Mouse (Mus musculus): ENCODE measurements around the gene Gys2.
A peak's percentile ranks its signal among the peaks of the same experiment; 100 is the strongest.

The Gys2 gene

DNA sequence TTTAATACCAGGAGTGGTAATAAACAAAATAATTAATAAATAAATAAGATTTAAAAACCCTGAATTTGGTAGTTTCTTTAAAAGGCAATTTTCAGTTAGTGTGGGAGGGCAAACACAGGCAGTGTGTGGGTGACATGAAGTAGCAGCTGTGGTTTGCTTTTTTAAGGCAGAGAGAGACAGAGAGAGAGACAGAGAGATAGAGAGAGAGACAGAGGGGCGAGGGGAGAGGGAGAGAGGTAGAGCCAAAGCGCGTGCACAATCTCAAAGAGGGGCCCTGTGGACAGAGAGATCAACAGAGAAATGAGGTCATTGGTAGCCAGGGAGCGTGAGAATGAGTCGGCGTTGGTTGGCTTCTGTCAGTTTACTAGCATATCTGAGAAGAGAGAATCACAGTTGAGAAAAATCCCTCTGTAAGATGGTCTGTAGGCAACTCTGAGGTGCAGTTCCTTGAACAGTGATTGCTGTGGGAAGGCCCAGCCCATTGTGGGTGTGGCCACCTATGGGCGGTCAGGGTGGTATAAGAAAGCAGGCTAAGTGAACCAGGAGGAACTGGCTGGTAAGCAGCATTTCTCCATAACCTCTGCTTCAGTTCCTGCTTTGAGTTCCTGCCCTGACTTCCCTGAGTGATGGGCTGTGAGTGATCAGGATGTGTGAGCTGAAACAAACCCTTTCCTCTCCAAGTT is 17.5 kb downstream of the Gys2 start:
- no peak for DNase-seq

DNA sequence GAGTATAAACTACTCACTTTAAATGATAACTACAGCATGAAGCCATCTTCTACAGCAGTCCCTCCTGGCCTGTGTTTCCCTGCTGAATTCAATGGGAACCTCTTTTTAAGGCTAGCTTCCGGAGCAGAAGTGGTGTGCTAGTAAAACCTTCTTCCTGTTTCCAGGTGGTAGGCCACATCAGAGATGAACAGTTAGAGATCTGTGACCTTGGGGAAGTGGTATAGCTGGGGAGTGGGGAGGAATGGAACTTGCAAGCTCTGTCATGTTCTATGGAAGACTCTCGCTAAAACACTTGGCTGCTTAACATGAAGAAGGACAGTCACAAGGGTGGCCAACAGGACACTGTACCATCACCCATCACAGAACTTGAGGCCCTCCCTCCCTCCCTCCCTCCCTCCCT is 19.6 kb downstream of the Gys2 start:
- DNase-seq = no peak

DNA sequence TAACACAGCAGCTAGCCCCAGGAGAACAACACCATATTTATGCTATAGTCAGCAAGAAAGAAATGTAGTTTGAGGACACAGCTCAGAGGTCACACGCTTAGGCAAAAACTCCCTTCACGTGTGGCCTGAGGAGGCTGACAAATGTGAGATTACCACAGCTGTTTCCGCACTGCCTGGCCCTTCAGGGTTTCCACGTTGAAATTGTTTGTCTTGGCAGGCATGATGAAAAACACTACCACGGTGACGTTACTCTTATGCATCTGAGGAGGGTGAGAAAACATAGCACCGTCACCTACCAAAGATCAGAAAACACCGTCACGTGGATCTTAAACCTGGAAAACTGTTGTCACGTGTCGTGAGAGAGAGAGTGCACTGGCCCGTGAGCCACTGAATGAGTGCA is 21.5 kb downstream of the Gys2 start:
- DNase-seq = no peak

DNA sequence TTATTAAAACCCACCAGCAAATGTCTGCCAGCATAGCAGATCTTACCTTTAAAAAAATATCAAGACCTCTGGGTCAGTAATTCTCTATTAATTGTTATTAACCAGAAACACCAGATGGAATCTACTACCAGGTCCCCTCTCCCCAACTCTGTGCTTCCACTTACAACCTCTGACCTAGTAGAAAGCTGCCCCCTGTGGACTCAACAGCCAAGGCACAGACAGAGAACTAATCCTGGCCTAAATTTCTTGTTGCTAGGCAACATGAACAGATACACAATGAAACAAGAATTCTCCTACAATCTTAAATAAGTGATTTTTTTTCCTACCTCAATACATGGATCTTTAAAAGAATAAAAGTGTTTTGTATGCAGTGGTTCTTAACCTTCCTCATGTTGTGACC is 43.8 kb downstream of the Gys2 start:
- no peak for DNase-seq

DNA sequence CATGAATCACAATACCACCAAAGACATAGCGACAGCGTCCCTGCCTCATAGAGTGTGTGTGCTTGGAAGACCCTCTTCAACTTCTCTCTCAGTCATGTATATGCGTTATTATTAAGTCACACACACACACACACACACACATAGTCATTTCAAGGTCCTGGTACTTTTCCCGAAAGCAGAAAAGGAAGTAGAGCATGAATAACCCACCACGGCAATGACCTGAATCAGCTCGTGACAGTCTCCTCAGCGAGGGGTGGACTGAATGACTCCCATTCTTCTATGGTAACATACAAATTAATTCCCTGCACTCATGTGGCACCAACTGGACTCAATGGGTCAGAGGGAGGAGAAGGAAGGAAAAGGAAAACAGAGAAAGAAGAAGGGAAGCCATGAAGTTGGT is 47.9 kb downstream of the Gys2 start:
- DNase-seq = no peak

DNA sequence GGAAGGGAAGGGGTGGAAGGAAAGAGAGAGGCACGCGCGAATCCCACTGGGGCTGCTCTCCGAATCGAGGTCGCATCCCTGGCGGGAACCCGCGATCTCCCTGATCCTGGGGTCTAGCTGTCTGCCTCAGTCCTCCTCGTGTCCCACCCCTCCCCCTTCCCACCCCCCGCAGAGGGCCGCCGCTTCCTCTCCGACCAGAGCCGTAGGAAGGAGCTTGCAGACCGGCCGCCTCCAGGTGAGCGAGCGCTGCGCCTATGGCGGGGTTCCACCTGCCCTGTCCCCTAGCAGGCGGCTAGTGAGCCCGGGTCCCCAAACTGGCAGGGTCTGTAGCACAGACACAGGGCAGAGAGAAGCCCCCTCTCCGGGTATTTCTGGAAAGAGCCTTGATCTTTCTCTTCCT is 58.3 kb downstream of the Gys2 start:
- DNase-seq = no peak

DNA sequence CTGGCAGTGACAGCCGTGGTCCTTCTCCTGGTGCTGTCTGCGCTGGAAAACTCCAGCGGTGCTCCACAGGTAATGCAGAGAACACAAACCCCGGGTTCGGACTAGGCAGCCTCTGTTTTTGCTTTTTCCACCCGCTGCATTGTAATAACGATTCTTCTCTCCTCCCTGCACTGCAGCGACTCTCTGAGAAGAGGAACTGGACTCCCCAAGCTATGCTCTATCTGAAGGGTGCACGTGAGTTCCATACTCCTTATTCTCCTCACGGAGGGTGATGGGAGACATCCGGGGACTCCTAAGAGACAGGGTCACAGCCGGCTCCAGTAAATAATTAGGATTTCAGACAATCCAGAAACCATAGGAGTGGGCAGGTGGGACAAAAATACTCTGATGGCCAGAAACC is 59.1 kb downstream of the Gys2 start:
- no peak for DNase-seq

DNA sequence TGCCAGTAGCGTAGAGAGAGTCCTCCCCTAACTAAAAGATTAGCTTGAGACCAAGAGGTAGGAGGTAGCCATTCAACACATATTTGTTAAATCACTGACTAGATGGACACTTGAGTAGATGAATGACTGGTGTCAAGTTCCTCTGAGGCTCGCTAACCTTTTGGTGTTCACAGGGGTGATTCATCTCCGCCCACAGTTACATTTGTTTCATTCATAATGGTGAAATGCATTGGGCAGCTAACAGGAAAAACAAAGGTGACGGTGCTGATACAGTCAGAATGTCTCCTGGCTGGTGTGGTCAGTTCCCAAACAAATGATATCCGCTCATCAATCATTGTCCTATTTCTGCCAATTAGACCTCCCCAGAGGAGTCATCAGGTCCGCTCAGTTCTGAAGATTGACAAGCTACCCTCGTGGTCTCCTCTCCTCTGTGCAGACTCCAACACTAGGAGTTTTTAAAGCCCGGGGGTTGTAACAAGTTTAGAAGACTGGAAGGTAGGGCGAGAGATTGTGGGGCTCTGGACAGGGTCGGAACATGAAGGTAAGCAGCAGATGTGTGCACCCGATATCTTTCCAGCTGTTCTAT is 59.9 kb downstream of the Gys2 start, which contains the start of gene Spx:
Spx (plus strand) TSS at position 536 of the 586 bp plus-strand sequence.
- no peak for DNase-seq

DNA sequence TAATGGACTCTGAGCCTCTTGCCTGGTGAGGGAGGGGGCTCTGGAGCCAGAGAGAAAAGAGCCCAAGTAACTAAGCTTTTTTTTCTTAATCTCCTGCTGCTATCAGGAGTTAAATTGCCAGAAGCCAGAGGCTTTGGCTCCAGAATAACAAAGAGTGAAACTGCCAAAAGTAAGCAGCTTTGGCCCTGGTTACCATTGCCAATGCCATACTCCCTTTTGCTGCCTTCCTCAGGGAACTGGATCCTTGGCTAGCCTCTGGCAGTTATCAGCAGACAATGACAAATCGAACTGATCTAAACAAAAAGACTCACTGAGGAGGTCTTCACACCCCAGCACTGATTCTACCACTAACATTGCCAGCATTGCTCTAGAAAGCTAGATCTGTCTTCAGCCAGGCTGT is 61.8 kb downstream of the Gys2 start:
- DNase-seq = no peak

DNA sequence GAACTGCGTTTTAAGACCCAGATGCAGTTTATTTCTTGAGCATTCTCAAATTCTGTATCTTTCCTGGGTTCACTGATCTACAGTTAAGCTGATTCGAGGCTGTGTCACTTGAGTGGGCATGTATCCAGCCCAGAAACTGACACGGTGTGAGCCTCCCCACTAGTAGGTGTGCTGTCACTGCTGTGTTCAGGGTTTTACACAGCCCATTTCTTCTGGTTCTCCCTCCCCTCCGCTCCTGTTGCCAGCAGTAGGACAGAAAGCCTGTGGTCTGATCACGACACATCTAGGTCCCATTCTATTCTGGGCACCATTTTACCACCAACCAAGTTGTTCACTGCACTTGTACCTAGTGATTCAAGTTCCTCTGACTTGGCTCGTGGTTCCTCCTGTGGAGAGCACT is 77.2 kb downstream of the Gys2 start:
- no peak for DNase-seq

DNA sequence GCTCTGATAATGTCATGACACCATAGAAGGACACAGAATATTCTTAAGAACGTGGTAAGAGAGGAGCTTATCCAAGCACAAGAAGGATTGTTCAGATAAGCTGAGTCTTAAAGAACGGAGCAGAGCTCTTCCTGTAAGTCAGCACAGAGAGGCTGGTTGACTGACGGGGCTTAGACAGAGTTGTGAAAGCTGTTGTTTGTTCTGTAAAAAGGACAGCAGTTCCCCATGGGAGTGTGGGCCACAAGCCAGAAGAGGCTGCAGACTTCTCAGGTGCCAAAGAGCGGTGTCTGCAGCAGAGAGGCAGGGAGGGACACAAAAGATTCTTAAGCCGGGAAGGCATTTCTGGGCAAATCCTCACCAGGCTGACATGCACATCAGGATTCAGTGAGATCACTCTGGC is 78.2 kb downstream of the Gys2 start:
- DNase-seq = peak; percentile 19

DNA sequence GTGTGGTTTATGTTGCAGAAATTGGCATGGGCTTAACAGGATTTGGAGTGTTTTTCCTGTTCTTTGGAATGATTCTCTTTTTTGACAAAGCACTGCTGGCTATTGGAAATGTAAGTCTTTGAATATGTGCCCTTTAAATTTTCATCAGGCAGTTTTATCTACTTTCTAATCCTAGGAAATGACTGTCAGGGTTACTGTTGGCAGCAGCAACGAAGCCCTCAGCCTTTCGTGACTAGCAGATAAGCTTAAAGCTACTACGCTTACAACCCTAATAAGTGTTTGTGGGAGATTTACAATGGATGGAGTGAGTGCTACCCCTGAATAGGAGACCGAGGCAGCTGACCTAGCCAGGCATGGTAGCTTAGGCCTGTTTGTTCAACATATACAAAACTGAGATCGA is 80.6 kb downstream of the Gys2 start:
- DNase-seq = no peak

DNA sequence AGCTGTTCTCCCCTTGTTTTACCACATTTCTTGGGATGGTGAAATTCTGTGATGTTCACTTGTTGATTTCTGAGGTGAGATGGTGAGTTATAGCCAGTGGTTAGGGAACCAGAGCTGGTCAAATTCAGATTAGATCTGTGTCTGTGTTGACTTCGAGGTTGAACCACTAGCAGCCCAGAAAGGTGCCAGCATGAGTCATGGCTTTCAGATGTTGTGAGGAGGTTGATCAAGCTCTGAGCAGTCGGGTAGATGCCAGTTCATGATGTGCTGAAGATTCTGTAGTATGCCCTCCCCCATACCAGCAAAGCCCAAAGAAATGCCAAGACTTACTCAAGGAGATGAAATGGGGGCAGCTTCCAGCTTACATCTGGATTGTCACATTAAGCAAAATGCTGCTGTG is 83.8 kb downstream of the Gys2 start:
- no peak for DNase-seq

DNA sequence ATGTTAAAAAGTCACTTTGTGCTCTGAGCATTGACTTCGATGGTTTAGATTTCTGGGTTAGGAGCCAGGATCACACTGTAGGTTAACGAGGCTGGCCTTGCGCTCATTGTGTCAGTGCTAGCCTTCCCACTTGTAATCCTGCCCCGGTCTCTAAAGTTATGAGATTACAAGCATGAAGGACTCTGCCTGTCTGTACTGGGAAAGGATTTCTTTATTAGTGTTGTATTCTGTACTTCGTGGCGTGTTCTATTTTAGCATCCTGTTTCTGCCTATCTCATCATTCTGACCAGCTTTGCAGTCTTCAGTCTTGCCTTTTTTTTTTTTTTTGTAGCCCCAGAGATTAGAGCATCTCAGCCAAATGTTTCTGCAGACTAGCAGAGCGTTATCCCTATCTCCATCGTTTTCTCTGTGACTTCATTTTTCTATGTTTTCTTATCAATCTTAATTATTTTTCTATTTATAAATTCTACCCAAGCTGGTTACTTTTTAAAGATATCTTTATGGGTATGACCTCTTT is 85.1 kb downstream of the Gys2 start:
- no peak for DNase-seq

DNA sequence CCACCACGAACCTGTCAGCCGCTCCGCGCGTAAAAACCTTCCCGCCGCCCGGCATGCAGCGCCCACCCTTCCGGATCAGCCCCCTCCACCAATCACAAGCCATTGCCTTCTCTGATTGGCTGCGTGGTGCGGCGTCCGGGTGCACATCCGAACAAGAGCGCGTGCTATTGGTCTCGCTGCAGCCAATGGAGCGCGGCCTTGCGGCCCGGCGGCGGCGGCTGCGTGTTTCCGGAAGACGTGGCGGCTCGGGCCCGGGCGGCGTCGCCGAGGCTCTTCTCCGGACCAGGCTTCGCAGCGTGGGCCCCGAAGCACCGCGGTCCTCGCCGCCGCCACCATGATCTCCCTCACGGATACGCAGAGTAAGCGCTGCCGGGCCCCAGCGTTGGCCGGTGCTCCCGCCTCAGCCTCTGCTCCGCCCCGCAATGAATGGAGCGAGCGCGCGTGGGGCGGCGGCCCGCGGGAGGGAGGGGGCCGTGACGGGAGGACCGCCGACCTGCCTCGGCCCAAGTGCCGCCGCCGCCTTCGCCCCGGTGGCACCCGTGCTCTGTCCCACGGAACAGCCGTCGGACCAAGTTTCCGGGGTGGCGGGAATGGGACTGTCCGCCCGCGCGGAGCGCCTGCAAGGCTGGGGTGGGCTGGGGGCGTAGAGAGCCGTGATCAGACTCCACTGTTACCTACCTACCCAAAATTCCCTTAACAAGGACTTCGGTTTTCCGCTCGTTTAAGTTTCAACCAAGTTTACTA is 85.7 kb downstream of the Gys2 start, which contains the start of the genes Recql and Golt1b:
Recql (minus strand) TSS at position 77 of the 744 bp plus-strand sequence.
Golt1b (plus strand) TSS at position 211 of the 744 bp plus-strand sequence.
- DNase-seq = peak; percentile 98

DNA sequence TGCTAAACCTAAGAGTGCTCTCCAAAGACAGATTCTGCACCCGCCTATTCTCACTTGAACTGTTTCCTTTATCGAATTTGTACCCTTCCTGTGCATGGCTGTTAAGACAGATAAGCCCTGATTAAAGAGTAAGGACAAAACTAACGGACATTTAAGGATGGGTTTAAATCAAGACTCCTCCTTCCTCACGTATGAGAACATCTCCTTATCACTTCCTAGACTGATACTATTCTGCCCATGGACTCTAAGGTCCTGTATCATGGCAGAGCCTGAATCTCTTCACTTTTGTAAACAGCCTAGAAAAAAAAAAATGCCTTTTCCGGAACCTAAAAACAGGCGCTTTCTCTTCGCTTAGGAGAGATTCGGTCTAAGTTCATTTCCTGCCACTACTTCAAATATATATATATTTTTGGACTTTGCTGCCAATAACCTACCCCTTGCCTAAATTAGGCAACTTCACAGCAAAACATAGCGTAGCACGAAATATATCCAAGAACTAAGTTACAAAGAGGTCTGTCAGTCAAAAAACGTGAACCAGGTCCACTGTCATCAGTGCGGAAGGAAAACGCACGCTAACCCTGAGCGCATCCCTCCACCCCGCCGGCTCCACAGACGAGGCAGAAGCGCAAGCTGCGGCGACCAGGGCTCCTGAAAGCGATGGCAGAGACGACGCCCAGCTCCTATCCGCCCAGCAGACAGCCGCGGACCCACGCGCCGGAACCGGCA is 86.5 kb downstream of the Gys2 start:
- no peak for DNase-seq

DNA sequence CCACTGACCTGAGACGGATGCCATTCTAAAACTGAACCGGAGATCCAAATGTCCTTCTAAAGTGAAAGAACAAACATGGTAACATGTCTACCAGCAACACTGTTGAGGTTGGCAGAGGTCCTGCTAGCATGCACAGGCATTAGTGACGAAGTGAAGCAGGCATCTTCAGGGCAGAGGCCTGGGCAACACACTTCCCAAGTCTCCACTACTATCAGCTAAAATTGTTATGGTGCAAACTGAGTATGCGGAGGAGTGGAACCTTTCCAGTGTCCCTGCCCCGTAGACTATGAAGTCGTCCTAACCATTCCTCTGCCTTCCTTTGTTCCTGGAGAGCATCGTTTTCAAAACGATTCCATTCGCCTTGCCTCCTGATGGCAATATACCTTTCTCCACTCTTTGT is 88.4 kb downstream of the Gys2 start:
- DNase-seq = no peak

DNA sequence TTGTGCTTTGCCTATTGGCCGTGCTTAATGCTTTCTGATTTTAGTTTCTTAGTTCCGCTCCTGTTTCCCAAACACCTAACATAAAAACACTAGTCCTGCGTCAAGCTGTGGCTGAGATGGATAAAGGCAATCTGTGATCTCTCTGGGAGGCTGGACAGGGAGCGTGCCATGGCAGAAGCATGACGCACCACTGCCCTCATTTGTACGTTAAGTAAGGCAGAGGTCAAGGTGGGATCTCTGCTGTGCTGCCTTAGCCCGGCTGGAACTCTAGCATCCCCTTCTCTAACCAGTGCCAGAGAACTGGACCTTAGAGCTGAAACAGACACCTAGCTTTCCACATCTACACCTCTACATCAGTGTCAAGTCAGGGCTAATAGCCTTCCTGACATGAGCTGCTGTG is 91.3 kb downstream of the Gys2 start:
- no peak for DNase-seq

DNA sequence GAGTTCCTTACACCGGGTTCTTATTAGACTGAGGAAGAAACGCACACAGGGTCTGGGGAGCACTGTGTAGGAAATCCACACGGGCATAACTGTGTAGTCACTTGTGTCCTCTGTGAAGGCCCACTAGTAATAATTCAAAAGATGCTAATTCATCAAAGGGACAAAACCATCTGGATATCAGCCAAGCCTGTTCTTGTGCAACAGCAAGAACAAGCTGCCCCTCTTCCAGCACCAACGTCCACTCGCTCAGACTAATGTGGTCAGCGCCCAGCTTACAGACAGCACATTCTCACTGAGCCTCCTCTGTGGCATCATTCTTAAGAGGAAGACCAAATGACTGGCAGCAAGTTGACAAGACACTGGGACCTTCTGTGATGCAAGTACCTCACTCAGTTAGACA is 92.9 kb downstream of the Gys2 start:
- no peak for DNase-seq

DNA sequence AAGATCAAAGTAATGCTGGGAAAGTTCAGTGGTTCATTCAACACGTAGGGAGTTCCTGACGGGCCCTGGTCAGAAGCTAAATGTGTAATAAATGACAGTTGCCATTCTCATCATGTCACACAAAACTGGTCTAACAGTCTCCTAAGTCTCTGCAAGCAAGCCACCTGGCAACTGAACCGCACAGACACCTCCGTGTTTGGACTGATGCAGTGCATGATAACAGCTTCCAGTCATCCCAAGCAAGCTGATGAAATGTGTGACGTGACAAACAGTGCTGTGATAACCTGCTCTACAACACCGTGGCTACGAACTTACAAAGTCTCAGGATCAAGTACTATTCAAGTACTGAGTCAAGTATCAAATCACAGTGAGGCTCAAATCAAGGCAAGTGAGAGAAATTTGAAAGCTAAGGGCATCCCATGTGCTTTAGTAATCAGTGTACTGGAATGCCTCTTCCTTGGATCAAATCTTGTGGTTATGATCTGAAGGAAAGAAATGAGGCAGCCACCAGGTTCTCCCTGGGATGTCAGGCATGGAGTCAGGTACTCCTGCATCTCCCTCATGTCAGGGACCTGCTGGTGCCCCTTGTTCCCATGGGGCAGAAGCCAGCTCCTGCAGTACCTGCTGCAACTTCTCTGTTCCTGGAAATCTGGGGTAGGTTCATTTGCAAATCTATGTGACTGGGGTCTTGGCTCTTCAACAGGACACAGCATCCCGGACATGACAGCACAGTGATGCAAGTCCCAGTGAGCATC is 94.2 kb downstream of the Gys2 start:
- DNase-seq = no peak

DNA sequence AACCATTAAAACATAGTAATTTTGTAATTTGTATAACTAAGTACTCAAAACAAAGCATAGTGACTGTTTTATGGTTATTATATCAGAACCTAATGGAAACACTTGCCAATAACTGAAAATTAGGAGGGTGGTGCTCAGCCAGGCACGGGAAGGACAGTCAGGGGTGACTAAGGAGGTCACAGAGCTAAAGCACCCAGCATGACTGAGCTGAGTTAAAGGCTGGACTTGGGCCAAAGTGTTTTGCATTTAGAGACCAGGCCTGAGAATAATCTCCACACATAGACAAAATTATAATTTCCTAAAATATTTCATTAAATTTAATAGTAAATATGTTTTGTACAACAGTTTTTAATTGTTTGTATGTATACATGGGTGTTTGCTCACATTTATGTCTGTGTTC is 95.8 kb downstream of the Gys2 start:
- DNase-seq = no peak
